Mouse (Mus musculus): Measurements from ENCODE around the gene Kcnb1. TPM values are rescaled to one million over a fixed set of nuclear protein-coding genes. Genes with fewer than 3 reads are reported as not detected.

Kcnb1 gene
- 1 to 10 TPM in 1 of 3 experiments, under 1 TPM in 2; 0.87 to 1.1 (median 0.88) TPM for polyA plus RNA-seq (2017; shearing (Covaris generic))

- no peak for ATAC-seq
These were observed at the start of gene Kcnb1 for GRCm38 (mm10) chr2:167190076-167190399. Gene Kcnb1, minus strand, starts transcription at chr2:167190155.

- no peak for ATAC-seq
These were observed 49.3 kb upstream of the Kcnb1 start for GRCm38 (mm10) chr2:167239262-167239661.

GRCm38 (mm10) chr2:167237224-167237623 is 47.3 kb upstream of the Kcnb1 start:
- ATAC-seq = no peak

GRCm38 (mm10) chr2:167236174-167236573 is 46.2 kb upstream of the Kcnb1 start:
- no peak for ATAC-seq

GRCm38 (mm10) chr2:167235338-167236018 is 45.5 kb upstream of the Kcnb1 start:
- no peak for ATAC-seq

GRCm38 (mm10) chr2:167233771-167234170 is 43.8 kb upstream of the Kcnb1 start:
- no peak for ATAC-seq

GRCm38 (mm10) chr2:167233009-167233335 is 43.0 kb upstream of the Kcnb1 start:
- no peak for ATAC-seq

GRCm38 (mm10) chr2:167232132-167233008 is 42.4 kb upstream of the Kcnb1 start:
- ATAC-seq = no peak

GRCm38 (mm10) chr2:167230554-167230953 is 40.6 kb upstream of the Kcnb1 start:
- no peak for ATAC-seq

- no peak for ATAC-seq
These were observed 35.0 kb upstream of the Kcnb1 start for GRCm38 (mm10) chr2:167224937-167225336.

- ATAC-seq = no peak
These were observed 34.2 kb upstream of the Kcnb1 start for GRCm38 (mm10) chr2:167224194-167224593.

GRCm38 (mm10) chr2:167222152-167222551 is 32.2 kb upstream of the Kcnb1 start:
- no peak for ATAC-seq

GRCm38 (mm10) chr2:167221159-167221845 is 31.3 kb upstream of the Kcnb1 start:
- ATAC-seq = no peak

- ATAC-seq = no peak
These were observed 30.8 kb upstream of the Kcnb1 start for GRCm38 (mm10) chr2:167220736-167221135.

- ATAC-seq = no peak
These were observed 29.3 kb upstream of the Kcnb1 start for GRCm38 (mm10) chr2:167219154-167219775.

- no peak for ATAC-seq
These were observed 23.7 kb upstream of the Kcnb1 start for GRCm38 (mm10) chr2:167213666-167214065.

GRCm38 (mm10) chr2:167213076-167213475 is 23.1 kb upstream of the Kcnb1 start:
- ATAC-seq = no peak

GRCm38 (mm10) chr2:167212551-167212950 is 22.6 kb upstream of the Kcnb1 start:
- no peak for ATAC-seq

- no peak for ATAC-seq
These were observed 22.1 kb upstream of the Kcnb1 start for GRCm38 (mm10) chr2:167212089-167212488.

- ATAC-seq = no peak
These were observed 19.9 kb upstream of the Kcnb1 start for GRCm38 (mm10) chr2:167209900-167210299.

GRCm38 (mm10) chr2:167208984-167209383 is 19.0 kb upstream of the Kcnb1 start:
- no peak for ATAC-seq

- ATAC-seq = no peak
These were observed 16.1 kb upstream of the Kcnb1 start for GRCm38 (mm10) chr2:167205918-167206629.

Data from inflammation-experienced regulatory T-cells, adult 6 months (primary cell).